10 mouse cellular contexts compared by ENCODE assay signal in genomic region chr12:81241676-81242075, GRCm38 (mm10).
DNase-seq lines count a peak whose midpoint lies in the region.
"Had no signal": no experiment of that assay in that cellular context is flagged by ENCODE, and none has a peak within 500 bp of the region (broad histone marks: within the 10 kb centered on the region; RNA-seq: fewer than 3 reads in every experiment).

No protein-coding gene starts in this region.

- peak; percentile 12 to 64 for DNase-seq in adrenal gland, adult (ENCODE audit: inconsistent age in 2 of 2, low spot score in 1 of 2)
- DNase-seq in adrenal gland, postnatal 10 days, result no peak
- DNase-seq in heart, adult 11 months, result peak; percentile 66
- DNase-seq in heart, adult 9 months (ENCODE audit: low spot score in 2 of 2), result no peak
- peak; percentile 49 to 69 for DNase-seq in cerebellum, postnatal 25 days
- DNase-seq in retina, postnatal 1 day, result peak; percentile 86
- no peak for DNase-seq in urinary bladder, postnatal 36 days (ENCODE audit: low spot score in 2 of 2)
- DNase-seq in urinary bladder, adult 2 months (ENCODE audit: low spot score), result no peak
- DNase-seq: left cerebral cortex, postnatal 4 days; right cerebral cortex, postnatal 25 days had no signal

Comparison
In these comparisons a context has a peak if more than half of its experiments do, and no peak if none do; other contexts are left out.
1. DNase-seq: peak in adrenal gland, adult (2 of 2), heart, adult 11 months (single experiment), cerebellum, postnatal 25 days (2 of 2) and retina, postnatal 1 day (single experiment); none in adrenal gland, postnatal 10 days (single experiment), heart, adult 9 months (0 of 2), urinary bladder, postnatal 36 days (0 of 2) and urinary bladder, adult 2 months (single experiment).